Mouse (Mus musculus): Measurements from ENCODE around the gene Lrig3. TPM values are rescaled to one million over a fixed set of nuclear protein-coding genes. Genes with fewer than 3 reads are reported as not detected.

Lrig3 gene
- polyA plus RNA-seq, 1 experiment from 2014 or later: 32.9 TPM

DNA sequence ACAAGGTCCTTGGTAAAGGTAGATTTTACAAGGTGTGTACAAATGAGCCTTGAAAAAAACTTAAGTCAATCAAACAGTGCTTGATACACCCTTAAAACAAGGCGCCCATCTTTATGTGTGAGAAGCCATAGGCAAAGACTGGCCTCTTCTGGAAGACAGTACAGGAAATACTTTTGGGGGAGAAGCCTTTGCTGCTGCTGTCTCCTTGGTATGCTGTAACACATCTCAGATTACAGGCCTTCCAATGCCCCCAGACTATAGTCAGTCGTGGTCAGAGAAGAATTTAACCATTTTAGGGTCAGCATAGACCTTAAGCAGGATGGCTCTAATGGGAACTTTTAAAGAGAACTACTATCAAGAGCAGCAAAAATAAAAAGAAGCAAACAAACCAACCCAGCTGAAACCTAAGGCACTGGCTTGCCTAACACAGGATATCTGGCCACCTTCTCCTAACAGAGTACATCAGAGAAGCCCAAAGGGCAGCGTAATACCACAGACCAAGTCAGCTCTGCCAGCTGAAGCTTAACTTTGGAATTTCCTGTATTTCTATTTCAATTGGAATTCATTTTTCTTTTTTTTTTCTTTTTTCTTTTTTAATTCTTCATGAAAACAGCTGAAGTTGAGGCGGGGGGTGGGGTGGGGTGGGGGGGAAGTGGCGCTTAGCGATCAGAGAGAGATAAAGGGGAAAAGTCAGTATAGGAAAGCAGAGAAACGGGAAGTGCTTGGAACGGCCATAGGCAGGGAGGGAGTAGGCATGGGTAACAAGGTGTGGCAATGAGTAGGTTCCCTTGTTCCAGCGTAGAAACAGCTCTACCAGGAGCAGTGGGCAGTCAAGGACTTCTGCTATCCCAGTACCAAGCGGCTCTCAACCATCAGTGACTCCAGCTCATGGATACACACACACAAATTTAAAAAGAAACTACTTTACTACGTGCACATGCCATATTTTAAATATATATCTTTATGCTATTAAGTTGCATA is 28.2 kb upstream of the Lrig3 start:
- H3K9me3 ChIP-seq (replicated peaks; ENCODE audit: control insufficient read depth, low read length): no peaks in the 10 kb centered on the region
- H3K4me1 ChIP-seq (ENCODE audit: control insufficient read depth, insufficient read depth, low read length): no peaks in the 10 kb centered on the region; the same call in 1 of the 2 replicates
- 67% methylated on average over 11 of the region's 11 CpGs for WGBS
- H3K27ac ChIP-seq (replicated peaks; ENCODE audit: low read depth, low read length): no peak overlapping the region
- no peaks in the 10 kb centered on the region for H3K27me3 ChIP-seq (ENCODE audit: control insufficient read depth, insufficient read depth, low read length)
- H3K4me2 ChIP-seq (ENCODE audit: low read depth, low read length): no peak overlapping the region
- no peak overlapping the region for H3K9ac ChIP-seq (replicated peaks; ENCODE audit: low read length)
- no peak for DNase-seq (ENCODE audit: low spot score)
- no peak for ATAC-seq (replicated peaks; ENCODE audit: insufficient number of reproducible peaks, low FRiP score, low TSS enrichment, low read depth)
- H3K4me3 ChIP-seq (ENCODE audit: low read depth, low read length): no peak overlapping the region
- H3K36me3 ChIP-seq (replicated peaks; ENCODE audit: control insufficient read depth, insufficient read depth, low read depth, low read length): no peaks in the 10 kb centered on the region

DNA sequence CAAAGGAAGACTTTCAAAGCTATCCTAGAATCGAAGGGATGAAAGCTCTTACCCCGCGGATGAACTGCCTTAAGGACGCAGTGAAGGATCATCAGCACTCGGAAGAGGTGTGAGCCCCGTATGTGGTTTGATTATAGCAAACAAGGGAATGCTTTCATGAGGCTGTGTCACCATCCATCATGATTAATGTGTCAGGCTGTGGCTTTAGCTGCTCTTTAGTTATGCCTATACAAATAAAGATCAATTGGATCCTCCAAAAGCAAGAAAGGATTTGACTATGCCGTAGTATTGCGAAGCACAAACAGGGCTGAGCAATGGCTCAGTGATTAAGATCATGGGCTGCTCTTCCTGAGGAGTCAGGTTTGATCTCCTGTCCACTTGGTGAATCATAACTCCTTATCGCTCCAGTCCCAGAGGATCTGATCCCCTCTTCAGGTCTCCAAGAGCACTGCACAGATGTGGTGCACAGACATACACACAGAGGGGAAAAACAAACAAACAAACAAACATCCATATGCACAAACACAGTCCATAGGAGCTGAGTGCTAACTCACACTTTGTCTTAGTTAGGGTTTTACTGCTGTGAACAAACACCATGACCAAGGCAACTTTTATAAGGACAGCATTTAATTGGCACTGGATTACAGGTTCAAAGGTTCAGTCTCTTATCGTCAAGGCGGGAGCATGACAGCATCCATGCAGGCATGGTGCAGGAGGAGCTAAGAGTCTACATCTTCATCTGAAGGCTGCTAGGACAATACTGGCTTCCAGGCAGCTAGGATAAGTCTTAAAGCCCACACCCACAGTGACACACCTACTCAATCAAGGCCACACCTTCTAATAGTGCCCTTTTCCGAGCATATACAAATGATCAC is 27.2 kb upstream of the Lrig3 start:
- no peaks in the 10 kb centered on the region for H3K36me3 ChIP-seq (replicated peaks; ENCODE audit: control insufficient read depth, insufficient read depth, low read depth, low read length)
- ATAC-seq (replicated peaks; ENCODE audit: insufficient number of reproducible peaks, low FRiP score, low TSS enrichment, low read depth) (no peak; the same call in 1 of the 2 replicates), DNase-seq (ENCODE audit: low spot score) (no peak)
- no peak overlapping the region for H3K9ac ChIP-seq (replicated peaks; ENCODE audit: low read length)
- H3K9me3 ChIP-seq (replicated peaks; ENCODE audit: control insufficient read depth, low read length): no peaks in the 10 kb centered on the region
- H3K4me1 ChIP-seq (ENCODE audit: control insufficient read depth, insufficient read depth, low read length): no peaks in the 10 kb centered on the region; the same call in 1 of the 2 replicates
- H3K27ac ChIP-seq (replicated peaks; ENCODE audit: low read depth, low read length): no peak overlapping the region
- WGBS: 77% methylated on average over 12 of the region's 12 CpGs
- no peaks in the 10 kb centered on the region for H3K27me3 ChIP-seq (ENCODE audit: control insufficient read depth, insufficient read depth, low read length)
- no peak overlapping the region for H3K4me3 ChIP-seq (ENCODE audit: low read depth, low read length)
- no peak overlapping the region for H3K4me2 ChIP-seq (ENCODE audit: low read depth, low read length)

DNA sequence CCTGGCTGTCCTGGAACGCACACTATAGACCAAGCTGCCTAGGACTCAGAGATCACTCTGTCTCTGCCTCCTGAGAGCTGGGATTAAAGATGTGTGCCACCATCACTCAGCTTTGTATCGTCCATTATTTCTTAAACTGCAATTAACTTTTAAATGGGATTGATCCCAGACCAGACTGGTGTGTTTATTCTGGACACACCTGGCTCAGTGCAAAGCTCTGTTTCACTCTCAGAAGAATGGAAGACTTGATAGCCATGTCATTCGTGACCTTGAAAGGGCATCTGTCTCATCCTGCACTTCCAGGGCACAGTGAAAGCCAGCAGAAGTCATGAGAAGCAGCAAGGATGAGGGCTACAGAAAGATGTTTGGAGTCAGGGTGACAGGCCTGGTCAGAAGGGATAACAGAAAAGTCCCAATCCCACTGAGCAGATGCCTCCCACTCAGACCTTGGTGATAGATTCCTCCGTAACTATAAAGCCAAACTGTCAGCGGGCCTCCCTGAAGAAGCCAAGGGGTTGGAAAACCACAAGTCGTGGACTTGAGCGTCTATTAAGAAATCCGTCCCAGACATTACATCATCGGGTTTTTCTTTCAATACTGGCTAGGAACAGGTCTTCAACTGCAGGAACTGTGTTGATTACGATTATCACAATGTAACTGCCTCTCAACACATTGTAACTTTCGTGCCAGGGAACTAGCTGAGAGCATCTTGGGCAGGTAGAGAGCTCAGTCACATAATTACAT is 25.5 kb upstream of the Lrig3 start:
- H3K4me1 ChIP-seq (ENCODE audit: control insufficient read depth, insufficient read depth, low read length): no peaks in the 10 kb centered on the region; the same call in none of the 2 replicates
- H3K4me2 ChIP-seq (ENCODE audit: low read depth, low read length): no peak overlapping the region
- 73% methylated on average over 11 of the region's 11 CpGs for WGBS
- H3K9ac ChIP-seq (replicated peaks; ENCODE audit: low read length): no peak overlapping the region
- H3K36me3 ChIP-seq (replicated peaks; ENCODE audit: control insufficient read depth, insufficient read depth, low read depth, low read length): no peaks in the 10 kb centered on the region
- ATAC-seq (replicated peaks; ENCODE audit: insufficient number of reproducible peaks, low FRiP score, low TSS enrichment, low read depth) (no peak), DNase-seq (ENCODE audit: low spot score) (no peak)
- H3K9me3 ChIP-seq (replicated peaks; ENCODE audit: control insufficient read depth, low read length): no peaks in the 10 kb centered on the region
- no peak overlapping the region for H3K27ac ChIP-seq (replicated peaks; ENCODE audit: low read depth, low read length)
- H3K4me3 ChIP-seq (ENCODE audit: low read depth, low read length): no peak overlapping the region
- no peaks in the 10 kb centered on the region for H3K27me3 ChIP-seq (ENCODE audit: control insufficient read depth, insufficient read depth, low read length)

DNA sequence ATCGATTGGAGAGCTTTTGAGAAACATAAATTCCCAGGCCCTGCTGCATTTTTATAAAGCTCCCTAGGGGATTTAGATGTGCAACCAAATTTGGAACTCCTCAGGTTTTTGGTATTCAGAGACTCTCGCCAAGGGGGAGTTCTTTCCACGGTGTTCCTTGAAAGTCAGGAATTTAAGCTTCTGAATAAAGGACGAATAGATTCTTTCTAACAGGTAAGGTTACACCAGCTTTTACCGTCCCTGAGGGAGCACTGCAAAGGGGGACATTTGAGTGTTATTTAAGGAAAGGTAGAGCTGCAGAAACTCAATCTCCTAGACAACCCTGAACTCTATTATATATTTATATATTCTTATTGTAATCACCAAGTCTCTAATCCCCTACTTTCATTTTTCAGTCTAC is 22.9 kb upstream of the Lrig3 start:
- Histone ChIP-seq H3K4me1 (ENCODE audit: control insufficient read depth, insufficient read depth, low read length) (no peaks in the 10 kb centered on the region; the same call in none of the 2 replicates), H3K9ac (replicated peaks; ENCODE audit: low read length) (no peak overlapping the region), H3K27me3 (ENCODE audit: control insufficient read depth, insufficient read depth, low read length) (no peaks in the 10 kb centered on the region), H3K36me3 (replicated peaks; ENCODE audit: control insufficient read depth, insufficient read depth, low read depth, low read length) (no peaks in the 10 kb centered on the region), H3K4me2 (ENCODE audit: low read depth, low read length) (no peak overlapping the region), H3K27ac (replicated peaks; ENCODE audit: low read depth, low read length) (no peak overlapping the region), H3K4me3 (ENCODE audit: low read depth, low read length) (no peak overlapping the region), H3K9me3 (replicated peaks; ENCODE audit: control insufficient read depth, low read length) (no peaks in the 10 kb centered on the region)
- 25% methylated on average over 5 of the region's 5 CpGs for WGBS
- no peak for ATAC-seq (replicated peaks; ENCODE audit: insufficient number of reproducible peaks, low FRiP score, low TSS enrichment, low read depth)
- no peak for DNase-seq (ENCODE audit: low spot score)

DNA sequence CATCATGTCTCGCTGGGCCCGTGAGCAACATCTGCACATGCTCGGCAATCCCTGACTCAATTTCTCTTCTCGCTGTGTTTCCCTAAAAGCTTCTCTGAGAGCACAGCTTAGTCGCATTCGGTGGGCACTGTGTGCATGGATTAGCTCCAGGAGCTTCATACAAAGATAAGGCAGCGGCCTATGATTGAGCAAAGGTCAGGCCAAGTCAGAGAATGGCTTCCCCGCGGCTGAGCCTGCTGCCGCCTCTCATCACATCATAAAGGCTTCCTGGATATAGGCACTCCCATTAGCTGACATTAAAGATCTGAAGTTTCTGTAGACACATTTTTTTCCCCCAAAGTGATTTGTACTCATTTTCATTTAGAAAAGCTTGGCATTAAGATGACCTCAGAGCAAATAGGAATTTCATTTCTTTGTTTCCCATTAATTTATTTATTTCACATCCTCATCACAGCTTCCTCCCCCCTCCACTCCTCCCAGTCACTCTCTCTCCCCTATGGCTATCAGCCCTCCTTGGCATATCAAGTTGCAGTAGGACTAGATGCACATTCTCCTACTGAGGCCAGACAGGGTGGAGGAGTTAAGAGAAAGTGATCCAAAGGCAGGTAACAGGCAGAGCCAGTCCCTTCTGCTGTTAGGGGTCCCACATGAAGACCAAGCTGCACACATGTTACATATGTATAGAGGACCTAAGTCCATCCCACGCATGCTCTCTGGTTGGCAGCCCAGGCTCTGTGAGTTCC is 21.0 kb upstream of the Lrig3 start:
- H3K4me1 ChIP-seq (ENCODE audit: control insufficient read depth, insufficient read depth, low read length): no peaks in the 10 kb centered on the region; the same call in none of the 2 replicates
- ATAC-seq (replicated peaks; ENCODE audit: insufficient number of reproducible peaks, low FRiP score, low TSS enrichment, low read depth): no peak

DNA sequence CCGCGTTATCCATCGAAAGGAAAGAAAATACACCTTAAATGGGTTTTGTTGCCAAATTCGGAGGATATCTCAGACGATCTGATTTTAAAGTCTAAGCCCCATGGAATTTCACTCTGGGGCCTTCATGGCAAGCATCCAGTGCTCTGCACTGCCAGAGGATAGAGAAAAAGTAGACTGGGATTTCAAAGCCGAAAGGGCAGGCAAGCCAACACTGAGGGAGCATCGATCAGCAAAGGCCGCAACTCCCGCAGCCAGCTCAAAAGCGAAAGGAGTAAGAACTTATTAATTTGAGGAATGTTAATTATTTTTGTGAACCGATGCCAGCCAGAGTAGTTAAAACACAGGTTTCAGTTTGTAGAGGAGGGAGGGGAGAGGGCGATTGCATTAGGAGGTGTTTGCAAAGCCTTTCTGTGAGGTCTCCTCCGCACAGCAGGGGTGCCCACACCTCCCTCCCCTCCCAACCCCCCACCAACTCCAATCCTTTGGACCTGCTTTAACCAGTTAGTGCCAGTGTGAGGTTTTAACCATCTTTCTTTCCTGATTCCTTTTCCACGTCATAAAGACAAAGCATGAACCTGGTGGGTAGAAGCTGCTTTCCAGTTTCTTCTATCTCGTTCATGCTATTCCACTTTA is 17.0 kb upstream of the Lrig3 start:
- 33% methylated on average over 15 of the region's 15 CpGs for WGBS
- no peaks in the 10 kb centered on the region for H3K27me3 ChIP-seq (ENCODE audit: control insufficient read depth, insufficient read depth, low read length)
- no peak for DNase-seq (ENCODE audit: low spot score)
- no peak overlapping the region for H3K9ac ChIP-seq (replicated peaks; ENCODE audit: low read length)
- no peak overlapping the region for H3K27ac ChIP-seq (replicated peaks; ENCODE audit: low read depth, low read length)
- no peaks in the 10 kb centered on the region for H3K9me3 ChIP-seq (replicated peaks; ENCODE audit: control insufficient read depth, low read length)
- H3K4me1 ChIP-seq (ENCODE audit: control insufficient read depth, insufficient read depth, low read length): no peaks in the 10 kb centered on the region; the same call in none of the 2 replicates
- no peak overlapping the region for H3K4me3 ChIP-seq (ENCODE audit: low read depth, low read length)
- no peak overlapping the region for H3K4me2 ChIP-seq (ENCODE audit: low read depth, low read length)
- H3K36me3 ChIP-seq (replicated peaks; ENCODE audit: control insufficient read depth, insufficient read depth, low read depth, low read length): no peaks in the 10 kb centered on the region
- ATAC-seq (replicated peaks; ENCODE audit: insufficient number of reproducible peaks, low FRiP score, low TSS enrichment, low read depth): no peak

More for the DNA sequence above, 21.0 kb upstream of the Lrig3 start:
- DNase-seq (ENCODE audit: low spot score): no peak
- Histone ChIP-seq H3K9ac (replicated peaks; ENCODE audit: low read length) (no peak overlapping the region), H3K4me3 (ENCODE audit: low read depth, low read length) (no peak overlapping the region), H3K27ac (replicated peaks; ENCODE audit: low read depth, low read length) (no peak overlapping the region), H3K9me3 (replicated peaks; ENCODE audit: control insufficient read depth, low read length) (no peaks in the 10 kb centered on the region), H3K27me3 (ENCODE audit: control insufficient read depth, insufficient read depth, low read length) (no peaks in the 10 kb centered on the region), H3K4me2 (ENCODE audit: low read depth, low read length) (no peak overlapping the region), H3K36me3 (replicated peaks; ENCODE audit: control insufficient read depth, insufficient read depth, low read depth, low read length) (no peaks in the 10 kb centered on the region)
- 51% methylated on average over 11 of the region's 11 CpGs for WGBS

DNA sequence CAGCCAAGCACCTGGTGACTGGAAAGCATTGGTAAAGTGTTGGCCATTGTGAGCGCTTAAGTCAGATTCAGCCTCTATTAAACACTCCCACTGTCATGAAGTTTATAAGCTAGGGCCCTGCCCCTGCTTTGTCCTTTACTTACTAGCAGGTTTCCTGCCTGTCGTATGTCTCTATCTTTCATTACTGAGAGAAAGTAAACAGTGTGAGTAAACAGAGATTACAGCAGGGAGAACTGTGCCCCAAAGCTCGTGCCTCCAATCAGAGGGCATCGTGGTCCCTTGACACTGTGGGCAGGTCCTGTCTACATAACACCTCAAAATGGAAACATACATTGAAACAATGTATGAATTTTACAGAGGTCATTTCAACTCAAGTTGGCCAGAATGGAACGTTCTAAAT is 14.3 kb upstream of the Lrig3 start:
- H3K4me3 ChIP-seq (ENCODE audit: low read depth, low read length): no peak overlapping the region
- no peaks in the 10 kb centered on the region; the same call in 1 of the 2 replicates for H3K4me1 ChIP-seq (ENCODE audit: control insufficient read depth, insufficient read depth, low read length)
- DNase-seq (ENCODE audit: low spot score) (no peak), ATAC-seq (replicated peaks; ENCODE audit: insufficient number of reproducible peaks, low FRiP score, low TSS enrichment, low read depth) (no peak)
- 72% methylated on average over 5 of the region's 5 CpGs for whole genome bisulfite sequencing
- H3K4me2 ChIP-seq (ENCODE audit: low read depth, low read length): no peak overlapping the region
- no peak overlapping the region for H3K27ac ChIP-seq (replicated peaks; ENCODE audit: low read depth, low read length)
- no peak overlapping the region for H3K9ac ChIP-seq (replicated peaks; ENCODE audit: low read length)
- H3K36me3 ChIP-seq (replicated peaks; ENCODE audit: control insufficient read depth, insufficient read depth, low read depth, low read length): no peaks in the 10 kb centered on the region
- no peaks in the 10 kb centered on the region for H3K27me3 ChIP-seq (ENCODE audit: control insufficient read depth, insufficient read depth, low read length)
- H3K9me3 ChIP-seq (replicated peaks; ENCODE audit: control insufficient read depth, low read length): no peaks in the 10 kb centered on the region
